In the genomic region with DNA sequence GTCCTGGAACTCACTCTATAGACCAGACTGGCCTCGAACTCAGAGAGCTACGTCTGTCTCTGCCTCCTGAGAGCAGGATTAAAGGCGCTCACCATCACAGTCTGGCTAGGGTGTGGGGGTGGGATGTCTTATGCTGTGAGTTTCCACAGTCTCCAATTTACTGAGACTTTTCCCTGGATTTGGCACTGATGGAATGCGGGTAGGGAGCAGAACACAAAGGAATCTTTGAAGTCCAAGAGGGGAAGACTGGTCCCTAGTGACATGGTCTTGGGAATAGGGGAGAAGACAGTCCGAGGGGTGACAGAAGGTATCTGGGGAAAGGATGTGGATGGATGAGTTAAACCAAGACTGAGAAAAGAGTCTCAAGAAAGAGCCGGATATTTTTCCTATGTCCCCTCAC, we compare ENCODE assay signal across 12 mouse cellular contexts. TPM values are rescaled to one million over a fixed set of nuclear protein-coding genes. Genes with fewer than 3 reads are reported as not detected.
DNase-seq lines count a peak whose midpoint lies in the region; ATAC-seq lines count a peak whose summit lies in the region.
"Had no signal": no experiment of that assay in that cellular context is flagged by ENCODE, and none has a peak within 500 bp of the region (broad histone marks: within the 10 kb centered on the region; RNA-seq: fewer than 3 reads in every experiment).

No protein-coding gene starts in this region.

- H3K36me3 ChIP-seq in lung, embryonic 16.5 days (ENCODE audit: control insufficient read depth, insufficient read depth, low read length): no peaks in the 10 kb centered on the region
- H3K36me3 ChIP-seq in hindbrain, embryonic 14.5 days (replicated peaks; ENCODE audit: control insufficient read depth, insufficient read depth): no peaks in the 10 kb centered on the region
- H3K36me3 ChIP-seq in neural tube, embryonic 13.5 days: no peaks in the 10 kb centered on the region

- H3K4me2 ChIP-seq in lung, embryonic 16.5 days (ENCODE audit: low read depth, low read length): peak overlapping the region; percentile 49
- peak overlapping the region; percentile 87 for H3K4me2 ChIP-seq in hindbrain, embryonic 14.5 days (replicated peaks)
- peak overlapping the region; percentile 92 for H3K4me2 ChIP-seq in neural tube, embryonic 13.5 days

- no peaks in the 10 kb centered on the region for H3K9me3 ChIP-seq in lung, embryonic 16.5 days (ENCODE audit: control insufficient read depth, low read length)
- H3K9me3 ChIP-seq in hindbrain, embryonic 14.5 days (ENCODE audit: control insufficient read depth, low read length): no peaks in the 10 kb centered on the region
- H3K9me3 ChIP-seq in neural tube, embryonic 13.5 days: no peaks in the 10 kb centered on the region

- no peak for ATAC-seq in cerebellum, adult (ENCODE audit: insufficient number of reproducible peaks, low FRiP score, low TSS enrichment)
- ATAC-seq in lung, embryonic 16.5 days (ENCODE audit: low read depth): no peak
- no peak for ATAC-seq in hindbrain, embryonic 14.5 days (ENCODE audit: low FRiP score)
- ATAC-seq in neural tube, embryonic 13.5 days (ENCODE audit: low read depth): no peak

- intact Hi-C loops in left cerebral cortex, postnatal 10 days (cut with DNase I): no loop called here

- 38% methylated on average over 6 of the region's 6 CpGs for WGBS in lung, embryonic 16.5 days
- WGBS in hindbrain, embryonic 14.5 days: 47% methylated on average over 6 of the region's 6 CpGs
- WGBS in neural tube, embryonic 13.5 days: 34% methylated on average over 6 of the region's 6 CpGs

- peak; percentile 27 for DNase-seq in cerebellum, adult 8-10 months
- no peak for DNase-seq in lung, adult 18-20 months
- DNase-seq in hindbrain, embryonic 14.5 days (ENCODE audit: low spot score): no peak
- DNase-seq in left cerebral cortex, postnatal 10 days (ENCODE audit: extremely low spot score in 1 of 2, low spot score in 2 of 2): no peak
- no peak for DNase-seq in layer of hippocampus, postnatal 36 days
- DNase-seq: gastrocnemius, postnatal 25 days; heart, postnatal 4 days; kidney, postnatal 25 days had no signal

- peak overlapping the region; percentile 45; the same call in 1 of the 2 replicates for H3K9ac ChIP-seq in lung, embryonic 16.5 days (ENCODE audit: low read length)
- peak overlapping the region; percentile 59 for H3K9ac ChIP-seq in hindbrain, embryonic 14.5 days
- H3K9ac ChIP-seq in neural tube, embryonic 13.5 days: peak overlapping the region; percentile 71

- H3K4me1 ChIP-seq in lung, embryonic 16.5 days (replicated peaks; ENCODE audit: control insufficient read depth, insufficient read depth, low read length): peaks cover 28% of the 10 kb centered on the region
- H3K4me1 ChIP-seq in hindbrain, embryonic 14.5 days (replicated peaks; ENCODE audit: control insufficient read depth, insufficient read depth, low read length): peaks cover 40% of the 10 kb centered on the region
- H3K4me1 ChIP-seq in neural tube, embryonic 13.5 days (replicated peaks): peaks cover 56% of the 10 kb centered on the region

- H3K27ac ChIP-seq in lung, embryonic 16.5 days (ENCODE audit: low read length): no peak overlapping the region
- no peak overlapping the region for H3K27ac ChIP-seq in hindbrain, embryonic 14.5 days
- no peak overlapping the region for H3K27ac ChIP-seq in neural tube, embryonic 13.5 days (replicated peaks)

- H3K27me3 ChIP-seq in lung, embryonic 16.5 days (ENCODE audit: control insufficient read depth, insufficient read depth, low read depth, low read length): peaks cover 55% of the 10 kb centered on the region
- H3K27me3 ChIP-seq in hindbrain, embryonic 14.5 days (ENCODE audit: control insufficient read depth, insufficient read depth, low read length): peaks cover 11% of the 10 kb centered on the region
- H3K27me3 ChIP-seq in neural tube, embryonic 13.5 days: peaks cover 34% of the 10 kb centered on the region

- H3K4me3 ChIP-seq in lung, embryonic 16.5 days (ENCODE audit: low read length): no peak overlapping the region; the same call in 1 of the 2 replicates
- H3K4me3 ChIP-seq in hindbrain, embryonic 14.5 days (replicated peaks; ENCODE audit: low read length): peak overlapping the region; percentile 63
- peak overlapping the region; percentile 64 for H3K4me3 ChIP-seq in neural tube, embryonic 13.5 days

RNA-seq across cellular contexts. Expression of gene Kcnc3, which starts 2.8 kb away (rescaled TPM):
- 1.5 and 2.1 TPM in 2 replicates for polyA plus RNA-seq in lung, embryonic 16.5 days (2015; fragmentation: Nextera tagmentation; extraction: Ambion mirVana)
- polyA plus RNA-seq in hindbrain, embryonic 14.5 days (2014; fragmentation: Nextera tagmentation; extraction: Ambion mirVana): 7.2 and 8.6 TPM in 2 replicates
- polyA plus RNA-seq in neural tube, embryonic 13.5 days (2015; fragmentation: Nextera tagmentation; extraction: Ambion mirVana): 4.7 and 5.2 TPM in 2 replicates
- 10 to 100 TPM; 48.5 to 55.4 TPM for total RNA-seq in left cerebral cortex, postnatal 10 days (2021)
- 100 to 1,000 TPM; 175 to 188 TPM for total RNA-seq in layer of hippocampus, postnatal 36 days (2021)

RNA-seq across cellular contexts. Expression of gene Napsa, which starts 15.5 kb away (rescaled TPM):
- polyA plus RNA-seq in lung, embryonic 16.5 days (2015; fragmentation: Nextera tagmentation; extraction: Ambion mirVana): 93.0 and 140 TPM in 2 replicates
- polyA plus RNA-seq in hindbrain, embryonic 14.5 days (2014; fragmentation: Nextera tagmentation; extraction: Ambion mirVana): 0.81 and 1.0 TPM in 2 replicates
- 1.2 and 1.6 TPM in 2 replicates for polyA plus RNA-seq in neural tube, embryonic 13.5 days (2015; fragmentation: Nextera tagmentation; extraction: Ambion mirVana)
- total RNA-seq in left cerebral cortex, postnatal 10 days (2021): under 1 TPM in 1 of 2 experiments, not detected in 1; 0.32 TPM
- total RNA-seq in layer of hippocampus, postnatal 36 days (2021): under 1 TPM in 1 of 2 experiments, not detected in 1; 0.25 TPM

RNA-seq across cellular contexts. Expression of gene Nr1h2, which starts 33.9 kb away (rescaled TPM):
- 86.2 and 87.0 TPM in 2 replicates for polyA plus RNA-seq in lung, embryonic 16.5 days (2015; fragmentation: Nextera tagmentation; extraction: Ambion mirVana)
- polyA plus RNA-seq in hindbrain, embryonic 14.5 days (2014; fragmentation: Nextera tagmentation; extraction: Ambion mirVana): 50.7 and 53.6 TPM in 2 replicates
- 60.1 and 65.2 TPM in 2 replicates for polyA plus RNA-seq in neural tube, embryonic 13.5 days (2015; fragmentation: Nextera tagmentation; extraction: Ambion mirVana)
- 10 to 100 TPM; 49.6 to 53.6 TPM for total RNA-seq in left cerebral cortex, postnatal 10 days (2021)
- 10 to 100 TPM; 58.7 to 62.1 TPM for total RNA-seq in layer of hippocampus, postnatal 36 days (2021)

RNA-seq across cellular contexts. Expression of gene Pold1, which starts 39.0 kb away (rescaled TPM):
- polyA plus RNA-seq in lung, embryonic 16.5 days (2015; fragmentation: Nextera tagmentation; extraction: Ambion mirVana): 100 and 109 TPM in 2 replicates
- polyA plus RNA-seq in hindbrain, embryonic 14.5 days (2014; fragmentation: Nextera tagmentation; extraction: Ambion mirVana): 14.0 and 17.9 TPM in 2 replicates
- polyA plus RNA-seq in neural tube, embryonic 13.5 days (2015; fragmentation: Nextera tagmentation; extraction: Ambion mirVana): 22.5 and 22.7 TPM in 2 replicates
- total RNA-seq in left cerebral cortex, postnatal 10 days (2021): 1 to 10 TPM; 6.9 to 7.2 TPM
- total RNA-seq in layer of hippocampus, postnatal 36 days (2021): 1 to 10 TPM; 6.2 to 8.7 TPM

RNA-seq across cellular contexts. Expression of gene Spib, which starts 55.8 kb away (rescaled TPM):
- polyA plus RNA-seq in lung, embryonic 16.5 days (2015; fragmentation: Nextera tagmentation; extraction: Ambion mirVana): 0.33 and 1.1 TPM in 2 replicates
- 0.09 TPM in 1 of 2 replicates, not detected in the other for polyA plus RNA-seq in hindbrain, embryonic 14.5 days (2014; fragmentation: Nextera tagmentation; extraction: Ambion mirVana)
- polyA plus RNA-seq in neural tube, embryonic 13.5 days (2015; fragmentation: Nextera tagmentation; extraction: Ambion mirVana): 0.13 TPM in 1 of 2 replicates, not detected in the other
- under 1 TPM in 1 of 2 experiments, not detected in 1; 0.13 TPM for total RNA-seq in left cerebral cortex, postnatal 10 days (2021)
- total RNA-seq in layer of hippocampus, postnatal 36 days (2021): under 1 TPM in 1 of 2 experiments, not detected in 1; 0.13 TPM
- polyA plus RNA-seq: stomach, embryonic 14.5 days had no signal

Comparison
In these comparisons a context has a peak if more than half of its experiments do, and no peak if none do; other contexts are left out.
1. RNA of gene Napsa, which starts 15.5 kb away (polyA plus RNA-seq): 93.0 to 140 TPM in lung, embryonic 16.5 days; 1.2 to 1.6 TPM in neural tube, embryonic 13.5 days and 0.81 to 1.0 TPM in hindbrain, embryonic 14.5 days; every median in the first group is over 10 times any median in the second.
2. Peak in every context shown above with its lines, with median percentiles within 50 percentile points of each other: H3K4me2 ChIP-seq and H3K9ac ChIP-seq.